Mouse (Mus musculus): ENCODE measurements at regions not wholly inside any gene's neighbourhood (a gene's known extent, or its start where the extent isn't known, plus 50 kb on each side); places are given as distances from the start of the nearest gene placed in this dataset.

DNA sequence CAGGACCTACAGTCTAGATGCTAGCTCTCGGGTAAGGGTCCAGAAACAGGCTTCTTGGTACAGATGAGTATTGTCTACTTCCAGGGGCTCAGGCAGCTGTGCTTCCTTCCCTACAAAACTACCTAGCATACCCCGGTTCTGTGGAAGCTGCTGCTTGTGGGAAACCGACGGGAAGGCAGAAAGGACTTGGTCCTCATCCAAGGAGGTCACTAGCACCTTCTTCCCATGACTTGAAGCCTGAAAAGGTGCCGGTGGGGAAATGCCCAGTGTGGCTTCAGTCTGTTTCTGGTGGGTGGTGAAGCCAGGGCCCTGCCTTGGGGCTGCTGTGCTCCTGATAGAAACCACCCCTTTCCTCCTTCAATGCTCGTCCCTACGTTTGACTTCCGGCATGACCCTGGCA is 107.5 kb downstream of the Tex29 start:
- no peak overlapping the region for H3K4me2 ChIP-seq
- no peak overlapping the region for H3K4me3 ChIP-seq
- H3K27me3 ChIP-seq, result no peaks in the 10 kb centered on the region
- no peak overlapping the region for H3K27ac ChIP-seq
- H3K9ac ChIP-seq, result no peak overlapping the region
- H3K4me1 ChIP-seq, result no peaks in the 10 kb centered on the region
- no peaks in the 10 kb centered on the region for H3K36me3 ChIP-seq
- H3K9me3 ChIP-seq, result no peaks in the 10 kb centered on the region
- ATAC-seq (ENCODE audit: borderline replicate concordance, extremely low read depth, low FRiP score, low TSS enrichment), result no peak
- 74% methylated on average over 8 of the region's 8 CpGs for WGBS

- no peak overlapping the region for H3K27ac ChIP-seq
- 23% methylated on average over 7 of the region's 7 CpGs for WGBS
- H3K36me3 ChIP-seq, result no peaks in the 10 kb centered on the region
- no peak overlapping the region for H3K4me2 ChIP-seq
- H3K9me3 ChIP-seq, result no peaks in the 10 kb centered on the region
- no peak overlapping the region for H3K9ac ChIP-seq
- H3K4me3 ChIP-seq, result no peak overlapping the region
- H3K4me1 ChIP-seq, result no peaks in the 10 kb centered on the region
- no peaks in the 10 kb centered on the region; the same call in 1 of the 2 replicates for H3K27me3 ChIP-seq
- no peak for ATAC-seq (ENCODE audit: borderline replicate concordance, extremely low read depth, low FRiP score, low TSS enrichment)
These were observed 116.0 kb downstream of the Tex29 start for GRCm38 (mm10) chr8:11956268-11956667.

DNA sequence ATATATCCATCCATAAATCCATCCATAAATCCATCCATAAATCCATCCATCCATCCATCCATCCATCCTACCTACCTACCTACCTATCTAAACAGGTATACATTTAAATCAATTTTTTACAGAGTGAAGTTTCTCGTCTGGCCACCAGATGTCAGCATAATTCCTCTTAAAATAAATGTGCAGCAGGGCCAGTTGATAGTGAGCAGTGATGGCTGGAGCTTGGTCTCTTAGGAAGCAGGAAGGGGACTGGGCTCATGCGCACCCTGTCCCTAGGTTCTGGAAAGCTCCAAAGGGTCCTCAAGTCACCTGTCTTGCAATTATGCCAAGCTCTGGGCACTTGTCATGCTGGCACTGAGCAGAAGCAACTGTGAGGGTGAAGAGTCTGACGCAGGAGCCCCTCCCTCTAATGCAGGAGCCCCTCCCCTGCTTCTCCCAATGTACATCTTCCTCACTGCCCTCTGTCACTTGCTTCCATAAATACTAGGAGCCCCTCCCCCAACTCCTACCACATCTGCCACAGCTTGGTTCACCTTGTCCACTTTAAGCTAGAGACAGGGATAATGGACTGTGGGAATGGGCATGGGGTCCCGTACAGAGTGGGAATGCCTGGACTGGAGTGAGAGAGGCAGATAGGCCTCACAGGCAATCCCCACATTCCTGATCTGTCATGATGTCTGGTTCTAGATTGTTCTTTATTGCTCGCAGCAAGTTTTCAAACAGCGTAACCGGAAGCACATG is 116.9 kb downstream of the Tex29 start:
- Histone ChIP-seq H3K4me2 (no peak overlapping the region), H3K27me3 (no peaks in the 10 kb centered on the region; the same call in 1 of the 2 replicates), H3K4me1 (no peaks in the 10 kb centered on the region), H3K9ac (no peak overlapping the region), H3K36me3 (no peaks in the 10 kb centered on the region), H3K9me3 (no peaks in the 10 kb centered on the region), H3K4me3 (no peak overlapping the region), H3K27ac (no peak overlapping the region)
- no peak for ATAC-seq (ENCODE audit: borderline replicate concordance, extremely low read depth, low FRiP score, low TSS enrichment)
- WGBS, result 66% methylated on average over 7 of the region's 7 CpGs

DNA sequence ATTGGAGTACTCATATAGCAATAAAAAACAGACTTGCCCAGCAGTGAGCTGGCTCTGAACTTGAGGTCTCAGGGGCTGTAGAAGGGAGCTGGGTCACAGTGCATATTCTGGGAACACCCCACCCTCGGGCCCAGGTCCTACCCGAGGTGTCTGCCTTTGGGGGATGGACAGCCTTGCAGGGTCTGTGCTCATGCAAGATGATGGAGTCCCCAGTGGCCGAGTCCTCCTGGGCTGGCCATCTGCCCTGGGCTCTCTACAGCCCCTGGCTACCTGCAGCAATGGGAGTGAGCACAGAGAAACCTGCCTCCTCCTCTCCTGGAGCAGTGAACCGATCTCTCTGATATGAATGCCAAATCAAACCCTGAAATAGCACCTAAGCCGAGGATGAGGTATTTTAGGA is 117.9 kb downstream of the Tex29 start:
- Histone ChIP-seq H3K27me3 (no peaks in the 10 kb centered on the region; the same call in 1 of the 2 replicates), H3K27ac (no peak overlapping the region), H3K36me3 (no peaks in the 10 kb centered on the region), H3K9ac (no peak overlapping the region), H3K4me1 (no peaks in the 10 kb centered on the region), H3K9me3 (no peaks in the 10 kb centered on the region), H3K4me3 (no peak overlapping the region), H3K4me2 (no peak overlapping the region)
- ATAC-seq (ENCODE audit: borderline replicate concordance, extremely low read depth, low FRiP score, low TSS enrichment), result no peak
- 68% methylated on average over 5 of the region's 5 CpGs for WGBS

GRCm38 (mm10) chr8:11959466-11959865 is 119.2 kb downstream of the Tex29 start:
- H3K27ac ChIP-seq, result no peak overlapping the region
- no peaks in the 10 kb centered on the region; the same call in 1 of the 2 replicates for H3K27me3 ChIP-seq
- 64% methylated on average over 4 of the region's 4 CpGs for WGBS
- H3K36me3 ChIP-seq, result no peaks in the 10 kb centered on the region
- no peaks in the 10 kb centered on the region for H3K4me1 ChIP-seq
- no peaks in the 10 kb centered on the region for H3K9me3 ChIP-seq
- no peak overlapping the region for H3K4me3 ChIP-seq
- no peak overlapping the region for H3K4me2 ChIP-seq
- ATAC-seq (ENCODE audit: borderline replicate concordance, extremely low read depth, low FRiP score, low TSS enrichment), result no peak
- no peak overlapping the region for H3K9ac ChIP-seq

DNA sequence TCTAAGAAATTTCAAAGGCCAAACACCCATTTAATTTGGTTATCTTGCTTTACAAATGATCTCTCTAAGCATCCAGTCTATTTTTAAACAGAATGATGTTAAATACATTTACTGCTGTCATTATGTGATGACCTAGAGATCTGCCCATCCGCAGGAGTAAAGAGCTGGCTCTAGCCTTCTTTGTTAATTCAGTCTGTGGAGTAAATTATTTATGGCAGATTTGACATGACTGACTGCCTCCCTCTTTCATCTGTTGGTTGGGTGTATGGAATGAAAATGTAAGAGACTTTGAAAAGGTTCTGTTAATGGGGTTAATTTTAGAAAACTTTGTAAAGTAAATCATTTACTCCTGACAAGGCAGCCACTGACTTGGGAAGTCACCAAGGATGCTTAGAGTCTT is 123.3 kb downstream of the Tex29 start:
- no peak for ATAC-seq (ENCODE audit: borderline replicate concordance, extremely low read depth, low FRiP score, low TSS enrichment)
- Histone ChIP-seq H3K4me2 (no peak overlapping the region), H3K36me3 (no peaks in the 10 kb centered on the region), H3K27ac (no peak overlapping the region), H3K4me1 (no peaks in the 10 kb centered on the region), H3K4me3 (no peak overlapping the region), H3K9ac (no peak overlapping the region), H3K9me3 (no peaks in the 10 kb centered on the region), H3K27me3 (no peaks in the 10 kb centered on the region)
- WGBS, result 57% methylated on average over 1 of the region's 1 CpGs

- Histone ChIP-seq H3K36me3 (no peaks in the 10 kb centered on the region), H3K9ac (no peak overlapping the region), H3K4me2 (no peak overlapping the region), H3K4me1 (no peaks in the 10 kb centered on the region), H3K27me3 (no peaks in the 10 kb centered on the region), H3K4me3 (no peak overlapping the region), H3K9me3 (no peaks in the 10 kb centered on the region), H3K27ac (no peak overlapping the region)
- WGBS, result 82% methylated on average over 7 of the region's 7 CpGs
- ATAC-seq (ENCODE audit: borderline replicate concordance, extremely low read depth, low FRiP score, low TSS enrichment), result no peak
These were observed 127.4 kb downstream of the Tex29 start for GRCm38 (mm10) chr8:11967670-11968069.

GRCm38 (mm10) chr8:11970515-11970914 is 130.2 kb downstream of the Tex29 start:
- Histone ChIP-seq H3K9ac (no peak overlapping the region), H3K4me1 (no peaks in the 10 kb centered on the region), H3K9me3 (no peaks in the 10 kb centered on the region), H3K36me3 (no peaks in the 10 kb centered on the region), H3K4me2 (no peak overlapping the region), H3K4me3 (no peak overlapping the region), H3K27ac (no peak overlapping the region), H3K27me3 (no peaks in the 10 kb centered on the region)
- ATAC-seq (ENCODE audit: borderline replicate concordance, extremely low read depth, low FRiP score, low TSS enrichment), result no peak
- 81% methylated on average over 9 of the region's 9 CpGs for WGBS

- H3K4me1 ChIP-seq, result no peaks in the 10 kb centered on the region
- H3K9me3 ChIP-seq, result no peaks in the 10 kb centered on the region
- H3K27me3 ChIP-seq, result no peaks in the 10 kb centered on the region
- H3K9ac ChIP-seq, result no peak overlapping the region
- ATAC-seq (ENCODE audit: borderline replicate concordance, extremely low read depth, low FRiP score, low TSS enrichment), result no peak
- no peak overlapping the region for H3K27ac ChIP-seq
- H3K4me3 ChIP-seq, result no peak overlapping the region
- no peaks in the 10 kb centered on the region for H3K36me3 ChIP-seq
- 55% methylated on average over 10 of the region's 10 CpGs for WGBS
- H3K4me2 ChIP-seq, result no peak overlapping the region
These were observed 133.2 kb downstream of the Tex29 start for GRCm38 (mm10) chr8:11973436-11973835.

DNA sequence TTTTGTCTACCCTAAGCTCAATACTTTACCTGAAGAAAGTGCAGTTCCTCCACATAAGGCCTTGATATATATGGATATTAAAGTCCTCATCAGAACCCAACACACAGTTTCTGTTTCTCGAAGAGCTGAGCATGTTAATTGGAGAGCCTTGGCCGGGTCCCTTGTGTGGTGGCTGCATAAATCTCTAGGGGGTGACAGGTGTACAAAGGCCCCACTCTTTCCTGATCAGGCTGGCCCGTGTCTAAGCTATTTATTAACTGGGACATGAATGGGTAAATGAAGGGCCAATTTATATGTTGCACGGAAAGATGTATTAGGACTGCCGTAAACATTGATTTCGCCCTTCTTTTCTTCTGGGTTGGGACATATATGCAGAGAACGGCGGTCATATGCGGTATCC is 136.8 kb downstream of the Tex29 start:
- Histone ChIP-seq H3K27ac (no peak overlapping the region), H3K9me3 (no peaks in the 10 kb centered on the region), H3K36me3 (no peaks in the 10 kb centered on the region), H3K27me3 (no peaks in the 10 kb centered on the region), H3K4me3 (no peak overlapping the region), H3K4me2 (no peak overlapping the region), H3K9ac (no peak overlapping the region), H3K4me1 (no peaks in the 10 kb centered on the region)
- ATAC-seq (ENCODE audit: borderline replicate concordance, extremely low read depth, low FRiP score, low TSS enrichment), result no peak
- 49% methylated on average over 9 of the region's 9 CpGs for WGBS

DNA sequence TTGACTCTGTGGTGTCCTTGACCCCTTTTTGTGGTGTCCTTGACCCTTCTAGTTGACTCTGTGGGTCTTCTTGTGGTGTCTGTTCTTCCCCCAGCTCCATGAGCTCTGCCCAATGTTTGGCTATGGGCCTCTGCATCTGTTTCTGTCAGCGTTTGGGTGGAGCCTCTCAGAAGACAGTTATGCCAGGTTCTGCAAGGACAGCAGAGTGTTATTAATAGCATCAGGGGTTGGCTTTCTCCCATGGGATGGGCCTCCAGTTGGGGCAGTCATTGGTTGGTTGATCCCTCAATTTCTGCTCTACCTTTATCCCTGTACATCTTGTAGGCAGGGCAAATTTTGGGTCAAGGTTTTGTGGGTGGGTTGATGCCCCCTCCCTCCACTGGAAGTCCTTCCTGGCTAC is 138.8 kb downstream of the Tex29 start:
- Histone ChIP-seq H3K9me3 (no peaks in the 10 kb centered on the region), H3K9ac (no peak overlapping the region), H3K27ac (no peak overlapping the region), H3K4me3 (no peak overlapping the region), H3K27me3 (no peaks in the 10 kb centered on the region), H3K36me3 (no peaks in the 10 kb centered on the region), H3K4me1 (no peaks in the 10 kb centered on the region), H3K4me2 (no peak overlapping the region)
- ATAC-seq (ENCODE audit: borderline replicate concordance, extremely low read depth, low FRiP score, low TSS enrichment), result no peak
- WGBS, result 71% methylated on average over 1 of the region's 1 CpGs

- H3K4me1 ChIP-seq, result no peaks in the 10 kb centered on the region
- no peak overlapping the region for H3K27ac ChIP-seq
- H3K4me2 ChIP-seq, result no peak overlapping the region
- WGBS, result 88% methylated on average over 2 of the region's 2 CpGs
- no peaks in the 10 kb centered on the region for H3K9me3 ChIP-seq
- no peak for ATAC-seq (ENCODE audit: borderline replicate concordance, extremely low read depth, low FRiP score, low TSS enrichment)
- H3K36me3 ChIP-seq, result no peaks in the 10 kb centered on the region
- H3K9ac ChIP-seq, result no peak overlapping the region
- no peaks in the 10 kb centered on the region for H3K27me3 ChIP-seq
- no peak overlapping the region for H3K4me3 ChIP-seq
These were observed 141.2 kb downstream of the Tex29 start for GRCm38 (mm10) chr8:11981458-11981857.

DNA sequence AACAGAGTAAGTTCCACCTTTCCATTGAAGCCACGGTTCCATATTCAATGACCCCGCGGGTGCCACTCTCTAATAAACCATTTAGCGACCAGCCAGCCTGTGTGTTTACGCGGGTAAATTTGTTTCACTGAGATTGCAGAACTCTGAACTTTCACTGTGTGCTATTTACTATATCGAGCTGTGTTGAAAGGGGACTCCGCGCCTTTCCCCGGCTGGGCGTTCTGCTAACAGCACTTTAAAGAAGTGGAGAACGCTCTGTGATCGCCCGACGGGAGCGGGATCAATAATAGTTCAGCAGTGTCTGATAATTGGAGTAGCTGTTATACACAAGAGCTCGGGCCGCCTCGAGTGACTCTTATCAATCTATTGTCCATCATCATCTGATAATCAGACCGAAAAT is 149.8 kb downstream of the Tex29 start:
- no peak for ATAC-seq (ENCODE audit: borderline replicate concordance, extremely low read depth, low FRiP score, low TSS enrichment)
- Histone ChIP-seq H3K9ac (no peak overlapping the region), H3K27me3 (no peaks in the 10 kb centered on the region), H3K4me3 (no peak overlapping the region), H3K36me3 (no peaks in the 10 kb centered on the region), H3K9me3 (no peaks in the 10 kb centered on the region), H3K27ac (no peak overlapping the region), H3K4me1 (no peaks in the 10 kb centered on the region), H3K4me2 (no peak overlapping the region)
- WGBS, result 73% methylated on average over 20 of the region's 20 CpGs
